Mouse (Mus musculus) hindbrain, embryonic 11.5 days (tissue): Measurements from ENCODE around the gene Bsg. TPM values are rescaled to one million over a fixed set of nuclear protein-coding genes. Genes with fewer than 3 reads are reported as not detected.

ENCODE experiments used
- ATAC-seq: fragments of 200-750 bp; cut with Nextera tagmentation; 2 replicates; pipeline ENCODE4 v1.8.0; 2017; ENCODE audit warnings: mild to moderate bottlenecking, moderate TSS enrichment, moderate library complexity; ENCODE audit not compliant: low FRiP score
- DNase-seq: peaks from one replicate; pipeline ENCODE4 v3.0.0-alpha.2; 2015; ENCODE audit warnings: low spot score
- H3K27ac ChIP-seq: fragments of 300-500 bp; sonication (generic); 2 replicates; pipeline ENCODE4 v1.5.1; 2014; ENCODE audit warnings: mild to moderate bottlenecking, low read depth, low read length
- H3K27me3 ChIP-seq: fragments of 300-500 bp; sonication (generic); 2 replicates; pipeline ENCODE4 v1.6.1; 2014; ENCODE audit warnings: mild to moderate bottlenecking, low read length, moderate library complexity, mixed read lengths; ENCODE audit not compliant: control insufficient read depth, insufficient read depth
- H3K36me3 ChIP-seq: fragments of 300-500 bp; sonication (generic); 2 replicates; pipeline ENCODE4 v1.6.1; 2014; ENCODE audit warnings: mild to moderate bottlenecking, low read length, moderate library complexity, mixed read lengths; ENCODE audit not compliant: control insufficient read depth, insufficient read depth
- H3K4me1 ChIP-seq: fragments of 300-500 bp; sonication (generic); replicated peaks from 2 replicates; pipeline ENCODE4 v1.6.1; 2014; ENCODE audit warnings: low read length, mixed read lengths; ENCODE audit not compliant: control insufficient read depth, insufficient read depth
- H3K4me2 ChIP-seq: fragments of 300-500 bp; sonication (generic); replicated peaks from 2 replicates; pipeline ENCODE4 v1.6.1; 2014; ENCODE audit warnings: mild to moderate bottlenecking, low read depth, low read length
- H3K4me3 ChIP-seq: fragments of 300-500 bp; sonication (generic); 2 replicates; pipeline ENCODE4 v1.5.1; 2014; ENCODE audit warnings: low read depth, low read length
- H3K9ac ChIP-seq: fragments of 300-500 bp; sonication (generic); 2 replicates; pipeline ENCODE4 v1.6.1; 2014; ENCODE audit warnings: low read depth, low read length
- H3K9me3 ChIP-seq: fragments of 300-500 bp; sonication (generic); 2 replicates; pipeline ENCODE4 v1.6.1; 2016; ENCODE audit warnings: low read length; ENCODE audit not compliant: control insufficient read depth
- WGBS: fragments of 180-500 bp; shearing (Covaris S2); extraction: QIAGEN DNeasy Blood & Tissue Kit; methylation state at CpG from one replicate; pipeline ENCODE4 v1.1.7; 2014; 5-methylcytosine and 5-hydroxymethylcytosine counted together
- polyA plus RNA-seq: library from polyadenylated mRNA; unstranded; fragments of >200 nt; fragmentation: Nextera tagmentation; extraction: Ambion mirVana; gene quantifications from 2 replicates; pipeline ENCODE4 v1.2.1, GENCODE M21; 2014

Bsg gene
- polyA plus RNA-seq, 1 experiment from 2014 or later, result 595 TPM

DNA sequence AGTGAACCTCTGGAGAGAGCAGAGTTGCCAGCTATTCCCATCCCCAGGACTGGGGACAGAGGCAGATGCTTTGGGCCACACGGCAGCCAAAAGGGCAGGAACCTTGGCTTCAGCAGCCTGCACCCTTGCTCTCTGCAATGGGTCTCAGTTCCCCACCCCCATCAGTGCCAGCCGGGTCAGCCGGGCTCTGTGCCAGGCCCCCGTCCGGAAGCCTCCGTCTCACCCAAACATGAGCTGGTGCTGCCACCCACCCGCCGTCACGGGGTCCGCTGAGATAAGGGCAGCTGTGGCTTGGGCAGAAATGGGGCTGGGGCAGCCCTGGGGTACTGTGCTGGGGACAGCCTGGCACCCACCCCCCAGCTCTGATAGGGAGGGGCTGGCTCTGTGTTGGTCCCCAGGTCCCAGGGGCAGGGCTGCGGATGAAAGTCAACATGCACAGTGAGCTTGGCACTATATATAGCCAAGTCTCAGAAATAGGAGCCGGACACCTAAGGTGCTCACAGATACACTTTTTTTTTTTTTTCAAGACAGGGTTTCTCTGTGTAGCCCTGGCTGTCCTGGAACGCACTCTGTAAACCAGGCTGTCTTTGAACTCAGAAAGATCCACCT is 25.2 kb downstream of the Bsg start:
- H3K27me3 ChIP-seq, result no peaks in the 10 kb centered on the region
- DNase-seq (no peak), ATAC-seq (no peak)
- H3K9me3 ChIP-seq, result no peaks in the 10 kb centered on the region
- H3K4me1 ChIP-seq, result no peaks in the 10 kb centered on the region
- H3K36me3 ChIP-seq, result peaks cover 2% of the 10 kb centered on the region; the same call in 1 of the 2 replicates
- no peak overlapping the region for H3K9ac ChIP-seq
- no peak overlapping the region for H3K4me3 ChIP-seq
- H3K4me2 ChIP-seq, result no peak overlapping the region
- 91% methylated on average over 13 of the region's 13 CpGs for WGBS
- no peak overlapping the region for H3K27ac ChIP-seq

- Histone ChIP-seq H3K4me1 (no peaks in the 10 kb centered on the region), H3K27ac (no peak overlapping the region), H3K4me2 (no peak overlapping the region), H3K36me3 (peaks cover 10% of the 10 kb centered on the region), H3K27me3 (peaks cover 7% of the 10 kb centered on the region), H3K4me3 (no peak overlapping the region), H3K9ac (no peak overlapping the region), H3K9me3 (no peaks in the 10 kb centered on the region)
- WGBS, result 100% methylated on average over 1 of the region's 1 CpGs
- no peak for ATAC-seq
- DNase-seq, result peak; percentile 51
Measured at GRCm38 (mm10) chr10:79732500-79732899, 28.2 kb downstream of the Bsg start.

DNA sequence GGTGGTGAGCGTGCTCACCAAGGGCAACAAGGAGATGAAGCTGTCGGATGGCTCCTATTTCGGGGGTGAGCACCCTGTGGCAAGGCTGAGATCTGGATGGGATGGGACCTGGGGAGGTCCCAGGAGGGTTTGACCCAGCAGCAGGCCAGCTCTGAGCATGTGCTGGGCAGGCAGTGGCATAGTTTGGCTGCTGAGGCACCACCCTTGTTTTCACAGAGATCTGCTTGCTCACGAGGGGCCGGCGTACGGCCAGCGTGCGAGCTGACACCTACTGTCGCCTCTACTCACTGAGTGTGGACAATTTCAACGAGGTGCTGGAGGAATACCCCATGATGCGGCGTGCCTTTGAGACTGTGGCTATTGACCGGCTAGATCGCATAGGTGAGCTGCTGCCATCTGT is 29.6 kb downstream of the Bsg start:
- H3K27ac ChIP-seq, result no peak overlapping the region
- DNase-seq, result no peak
- 94% methylated on average over 15 of the region's 15 CpGs for WGBS
- no peak for ATAC-seq
- H3K9ac ChIP-seq, result no peak overlapping the region
- H3K4me3 ChIP-seq, result no peak overlapping the region
- no peaks in the 10 kb centered on the region for H3K4me1 ChIP-seq
- H3K27me3 ChIP-seq, result peaks cover 7% of the 10 kb centered on the region
- H3K9me3 ChIP-seq, result no peaks in the 10 kb centered on the region
- H3K4me2 ChIP-seq, result no peak overlapping the region
- H3K36me3 ChIP-seq, result peaks cover 17% of the 10 kb centered on the region

GRCm38 (mm10) chr10:79735361-79735760 is 31.1 kb downstream of the Bsg start:
- H3K4me1 ChIP-seq, result no peaks in the 10 kb centered on the region
- H3K9ac ChIP-seq, result no peak overlapping the region
- H3K4me3 ChIP-seq, result no peak overlapping the region
- H3K36me3 ChIP-seq, result peaks cover 32% of the 10 kb centered on the region
- H3K9me3 ChIP-seq, result no peaks in the 10 kb centered on the region
- peaks cover 7% of the 10 kb centered on the region for H3K27me3 ChIP-seq
- WGBS, result 20% methylated on average over 30 of the region's 52 CpGs
- DNase-seq, result peak; percentile 37
- H3K27ac ChIP-seq, result no peak overlapping the region
- H3K4me2 ChIP-seq, result no peak overlapping the region
- no peak for ATAC-seq

DNA sequence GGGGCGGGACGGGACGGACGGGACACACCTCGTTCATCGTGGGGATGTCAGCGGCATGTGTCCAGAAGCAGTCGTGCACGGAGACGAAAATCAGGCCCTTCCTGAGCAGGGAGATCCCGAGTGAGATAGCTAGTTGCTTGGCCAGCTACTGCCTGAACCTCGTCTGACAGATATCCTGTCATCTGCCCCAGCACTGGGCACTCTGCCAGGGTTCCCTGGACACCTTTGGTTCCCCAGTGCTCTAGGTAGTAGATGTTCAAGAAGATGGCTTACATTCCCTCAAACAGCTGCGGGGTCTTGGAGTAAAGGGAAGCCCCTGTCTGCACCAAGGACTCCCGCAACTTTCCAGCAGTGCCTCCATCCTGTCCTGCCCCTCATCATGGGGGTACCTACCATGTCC is 32.4 kb downstream of the Bsg start:
- ATAC-seq, result no peak
- WGBS, result 95% methylated on average over 14 of the region's 14 CpGs
- no peak overlapping the region for H3K4me3 ChIP-seq
- H3K27ac ChIP-seq, result no peak overlapping the region
- peaks cover 7% of the 10 kb centered on the region for H3K27me3 ChIP-seq
- no peak for DNase-seq
- H3K4me2 ChIP-seq, result no peak overlapping the region
- no peaks in the 10 kb centered on the region for H3K4me1 ChIP-seq
- peaks cover 36% of the 10 kb centered on the region for H3K36me3 ChIP-seq
- no peak overlapping the region for H3K9ac ChIP-seq
- no peaks in the 10 kb centered on the region for H3K9me3 ChIP-seq

DNA sequence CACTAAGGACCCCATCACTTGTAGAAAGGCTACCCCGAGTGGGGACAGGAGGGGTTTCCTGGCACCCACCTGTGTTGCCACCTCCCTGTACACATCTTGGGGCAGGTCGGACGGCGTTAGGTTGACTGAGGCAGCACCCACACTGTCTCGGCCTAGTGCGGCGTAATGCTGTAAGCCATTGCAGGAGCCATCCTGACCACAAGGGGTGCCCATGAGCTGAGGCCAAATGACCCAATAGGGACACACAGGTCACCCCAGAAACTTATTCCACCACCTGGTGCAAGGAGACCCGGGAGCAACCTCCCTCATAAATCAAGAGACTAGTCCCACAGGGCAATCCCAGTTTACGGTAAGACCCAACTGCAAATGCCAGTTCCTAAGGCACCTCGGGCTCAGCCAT is 34.0 kb downstream of the Bsg start:
- Histone ChIP-seq H3K9ac (no peak overlapping the region), H3K4me2 (no peak overlapping the region), H3K4me1 (no peaks in the 10 kb centered on the region), H3K27ac (no peak overlapping the region), H3K9me3 (no peaks in the 10 kb centered on the region), H3K27me3 (peaks cover 7% of the 10 kb centered on the region), H3K36me3 (peaks cover 36% of the 10 kb centered on the region), H3K4me3 (no peak overlapping the region)
- DNase-seq (peak; percentile 52), ATAC-seq (no peak)
- WGBS, result 88% methylated on average over 10 of the region's 10 CpGs

GRCm38 (mm10) chr10:79739234-79739633 is 34.9 kb downstream of the Bsg start:
- H3K4me3 ChIP-seq, result no peak overlapping the region
- 97% methylated on average over 28 of the region's 28 CpGs for WGBS
- H3K4me2 ChIP-seq, result no peak overlapping the region
- ATAC-seq, result no peak
- no peak overlapping the region for H3K9ac ChIP-seq
- peaks cover 7% of the 10 kb centered on the region for H3K27me3 ChIP-seq
- H3K9me3 ChIP-seq, result no peaks in the 10 kb centered on the region
- no peaks in the 10 kb centered on the region for H3K4me1 ChIP-seq
- no peak for DNase-seq
- no peak overlapping the region for H3K27ac ChIP-seq
- peaks cover 34% of the 10 kb centered on the region for H3K36me3 ChIP-seq

GRCm38 (mm10) chr10:79740863-79741262 is 36.6 kb downstream of the Bsg start:
- H3K9me3 ChIP-seq, result no peaks in the 10 kb centered on the region
- no peaks in the 10 kb centered on the region for H3K4me1 ChIP-seq
- no peak overlapping the region for H3K4me2 ChIP-seq
- DNase-seq (peak; percentile 43), ATAC-seq (0 out of 2 replicates have a peak, but pooled peaks have one; percentile 6)
- H3K36me3 ChIP-seq, result peaks cover 34% of the 10 kb centered on the region
- H3K4me3 ChIP-seq, result no peak overlapping the region
- H3K27me3 ChIP-seq, result no peaks in the 10 kb centered on the region; the same call in 1 of the 2 replicates
- WGBS, result 70% methylated on average over 11 of the region's 11 CpGs
- H3K27ac ChIP-seq, result no peak overlapping the region
- no peak overlapping the region for H3K9ac ChIP-seq

GRCm38 (mm10) chr10:79743161-79743560 is 38.9 kb downstream of the Bsg start:
- H3K9me3 ChIP-seq, result no peaks in the 10 kb centered on the region
- WGBS, result 90% methylated on average over 11 of the region's 11 CpGs
- no peak overlapping the region for H3K27ac ChIP-seq
- no peak for ATAC-seq
- H3K4me3 ChIP-seq, result no peak overlapping the region
- no peaks in the 10 kb centered on the region for H3K27me3 ChIP-seq
- H3K4me1 ChIP-seq, result no peaks in the 10 kb centered on the region
- DNase-seq, result no peak
- no peak overlapping the region for H3K9ac ChIP-seq
- H3K36me3 ChIP-seq, result peaks cover 23% of the 10 kb centered on the region
- no peak overlapping the region for H3K4me2 ChIP-seq
